Mouse (Mus musculus) forebrain, postnatal 0 days (tissue): ENCODE measurements at regions not wholly inside any gene's neighbourhood (a gene's known extent, or its start where the extent isn't known, plus 50 kb on each side); places are given as distances from the start of the nearest gene placed in this dataset.

ENCODE experiments used
- ATAC-seq: fragments of 200-750 bp; cut with Nextera tagmentation; 2 replicates; pipeline ENCODE4 v1.8.0; 2017; ENCODE audit warnings: mild to moderate bottlenecking, moderate library complexity
- DNase-seq: peaks from one replicate; pipeline ENCODE4 v3.0.0-alpha.2; 2015
- H3K27ac ChIP-seq: fragments of 300-500 bp; sonication (generic); 2 replicates; pipeline ENCODE4 v1.5.1; 2014; ENCODE audit warnings: low read depth, mild to moderate bottlenecking, antibody characterized with exemption, low read length, moderate library complexity, mixed read lengths
- H3K27me3 ChIP-seq: fragments of 300-500 bp; sonication (generic); 2 replicates; pipeline ENCODE4 v1.6.1; 2014; ENCODE audit warnings: mild to moderate bottlenecking, low read length, mixed read lengths; ENCODE audit not compliant: insufficient read depth
- H3K36me3 ChIP-seq: fragments of 300-500 bp; sonication (generic); 2 replicates; pipeline ENCODE4 v1.6.1; 2014; ENCODE audit warnings: mild to moderate bottlenecking, moderate library complexity; ENCODE audit not compliant: insufficient read depth
- H3K4me1 ChIP-seq: fragments of 300-500 bp; sonication (generic); 2 replicates; pipeline ENCODE4 v1.6.1; 2014; ENCODE audit warnings: antibody characterized with exemption; ENCODE audit not compliant: insufficient read depth
- H3K4me2 ChIP-seq: fragments of 300-500 bp; sonication (generic); 2 replicates; pipeline ENCODE4 v1.6.1; 2014; ENCODE audit warnings: low read depth, mild to moderate bottlenecking, moderate library complexity
- H3K4me3 ChIP-seq: fragments of 300-500 bp; sonication (generic); 2 replicates; pipeline ENCODE4 v1.5.1; 2014; ENCODE audit warnings: low read depth, low read length, mixed read lengths
- H3K9ac ChIP-seq: fragments of 300-500 bp; sonication (generic); 2 replicates; pipeline ENCODE4 v1.6.1; 2014; ENCODE audit warnings: mild to moderate bottlenecking
- H3K9me3 ChIP-seq: fragments of 300-500 bp; sonication (generic); 2 replicates; pipeline ENCODE4 v1.6.1; 2016; ENCODE audit warnings: low read length
- CTCF ChIP-seq: sonication (generic); IDR thresholded peaks from 2 replicates; pipeline ENCODE4 v1.5.1; 2016; ENCODE audit warnings: antibody characterized with exemption, control low read depth, low read depth
- WGBS: fragments of 180-500 bp; shearing (Covaris S2); extraction: QIAGEN DNeasy Blood & Tissue Kit; methylation state at CpG from one replicate; pipeline ENCODE4 v1.1.7; 2014; 5-methylcytosine and 5-hydroxymethylcytosine counted together

- no peaks in the 10 kb centered on the region for H3K36me3 ChIP-seq
- no peaks in the 10 kb centered on the region for H3K4me1 ChIP-seq
- no peak for TF ChIP-seq CTCF
- H3K4me3 ChIP-seq = no peak overlapping the region
- ATAC-seq (no peak), DNase-seq (no peak)
- H3K9ac ChIP-seq = no peak overlapping the region
- H3K27me3 ChIP-seq = no peaks in the 10 kb centered on the region
- H3K4me2 ChIP-seq = no peak overlapping the region
- 85% methylated on average over 4 of the region's 4 CpGs for WGBS
- H3K9me3 ChIP-seq = no peaks in the 10 kb centered on the region
- H3K27ac ChIP-seq = no peak overlapping the region
These were observed 101.6 kb upstream of the Kitl start for GRCm38 (mm10) chr10:99913846-99914187.

- Histone ChIP-seq H3K27me3 (no peaks in the 10 kb centered on the region), H3K4me1 (no peaks in the 10 kb centered on the region), H3K27ac (no peak overlapping the region), H3K9ac (no peak overlapping the region), H3K9me3 (no peaks in the 10 kb centered on the region), H3K4me3 (no peak overlapping the region), H3K36me3 (no peaks in the 10 kb centered on the region), H3K4me2 (no peak overlapping the region)
- TF ChIP-seq CTCF = no peak
- DNase-seq (no peak), ATAC-seq (no peak)
- whole genome bisulfite sequencing = 75% methylated on average over 20 of the region's 20 CpGs
These were observed 102.2 kb upstream of the Kitl start for GRCm38 (mm10) chr10:99913001-99913845.

- no peaks in the 10 kb centered on the region for H3K36me3 ChIP-seq
- H3K27ac ChIP-seq = no peak overlapping the region
- no peak overlapping the region for H3K4me2 ChIP-seq
- H3K9ac ChIP-seq = no peak overlapping the region
- no peak for ATAC-seq
- H3K4me3 ChIP-seq = no peak overlapping the region
- no peaks in the 10 kb centered on the region for H3K27me3 ChIP-seq
- no peak for TF ChIP-seq CTCF
- no peaks in the 10 kb centered on the region for H3K4me1 ChIP-seq
- DNase-seq = no peak
- H3K9me3 ChIP-seq = no peaks in the 10 kb centered on the region
- whole genome bisulfite sequencing = 71% methylated on average over 4 of the region's 4 CpGs
These were observed 105.3 kb upstream of the Kitl start for GRCm38 (mm10) chr10:99910011-99910723.

GRCm38 (mm10) chr10:99908044-99908443 lies 107.4 kb upstream of the Kitl start:
- Histone ChIP-seq H3K9ac (no peak overlapping the region), H3K36me3 (no peaks in the 10 kb centered on the region), H3K4me1 (no peaks in the 10 kb centered on the region), H3K4me2 (no peak overlapping the region), H3K27me3 (no peaks in the 10 kb centered on the region), H3K9me3 (no peaks in the 10 kb centered on the region), H3K4me3 (no peak overlapping the region), H3K27ac (no peak overlapping the region)
- no peak for DNase-seq
- no peak for TF ChIP-seq CTCF
- no peak for ATAC-seq
- WGBS = 46% methylated on average over 4 of the region's 4 CpGs

- no peak for TF ChIP-seq CTCF
- Histone ChIP-seq H3K27ac (no peak overlapping the region), H3K27me3 (no peaks in the 10 kb centered on the region), H3K36me3 (no peaks in the 10 kb centered on the region), H3K9me3 (no peaks in the 10 kb centered on the region), H3K9ac (no peak overlapping the region), H3K4me2 (no peak overlapping the region), H3K4me1 (no peaks in the 10 kb centered on the region), H3K4me3 (no peak overlapping the region)
- WGBS = 89% methylated on average over 6 of the region's 6 CpGs
- no peak for DNase-seq
- no peak for ATAC-seq
These were observed 108.5 kb upstream of the Kitl start for GRCm38 (mm10) chr10:99906778-99907435.

- WGBS = 59% methylated on average over 9 of the region's 9 CpGs
- no peak overlapping the region for H3K4me2 ChIP-seq
- no peaks in the 10 kb centered on the region for H3K9me3 ChIP-seq
- H3K36me3 ChIP-seq = no peaks in the 10 kb centered on the region
- DNase-seq = no peak
- no peak for TF ChIP-seq CTCF
- no peaks in the 10 kb centered on the region for H3K4me1 ChIP-seq
- H3K27me3 ChIP-seq = no peaks in the 10 kb centered on the region
- no peak for ATAC-seq
- H3K9ac ChIP-seq = no peak overlapping the region
- no peak overlapping the region for H3K27ac ChIP-seq
- H3K4me3 ChIP-seq = no peak overlapping the region
These were observed 112.9 kb upstream of the Kitl start for GRCm38 (mm10) chr10:99902280-99903231.
